Mouse (Mus musculus): ENCODE measurements around the gene Rtn2. TPM values are rescaled to one million over a fixed set of nuclear protein-coding genes. Genes with fewer than 3 reads are reported as not detected.

Rtn2 gene
- polyA plus RNA-seq, 1 experiment from 2014 or later: 27.2 TPM

GRCm38 (mm10) chr7:19247511-19247910 lies 34.9 kb upstream of the Rtn2 start:
- no peak for ATAC-seq (replicated peaks; ENCODE audit: insufficient number of reproducible peaks, insufficient read depth, low FRiP score, low read depth)
- Histone ChIP-seq H3K27me3 (no peaks in the 10 kb centered on the region), H3K4me3 (no peak overlapping the region), H3K4me2 (no peak overlapping the region), H3K4me1 (replicated peaks) (no peaks in the 10 kb centered on the region), H3K27ac (no peak overlapping the region), H3K9ac (no peak overlapping the region), H3K9me3 (replicated peaks) (no peaks in the 10 kb centered on the region), H3K36me3 (peaks cover 22% of the 10 kb centered on the region)
- WGBS: 83% methylated on average over 2 of the region's 2 CpGs

DNA sequence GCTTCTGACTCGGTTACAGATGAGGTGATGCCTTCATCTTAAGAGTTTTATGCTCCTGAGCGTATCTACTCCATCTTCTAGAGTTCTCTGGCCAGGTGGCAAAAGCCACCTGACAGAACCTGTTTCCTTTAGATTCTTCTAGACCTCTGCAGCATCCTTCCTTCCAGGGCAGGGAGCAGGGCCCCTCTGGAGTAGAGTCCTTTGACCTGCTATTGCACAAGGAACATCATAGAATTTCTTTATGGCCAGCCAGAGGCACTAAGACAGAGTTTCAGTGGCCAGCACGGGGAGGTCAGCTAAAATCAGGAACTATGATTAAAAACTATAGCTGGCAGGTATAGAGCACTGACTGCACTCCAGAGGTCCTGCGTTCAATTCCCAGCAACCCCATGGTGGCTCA lies 30.3 kb upstream of the Rtn2 start:
- WGBS: 83% methylated on average over 4 of the region's 4 CpGs
- Histone ChIP-seq H3K4me2 (no peak overlapping the region), H3K4me3 (no peak overlapping the region), H3K4me1 (replicated peaks) (no peaks in the 10 kb centered on the region), H3K9me3 (replicated peaks) (no peaks in the 10 kb centered on the region), H3K27me3 (no peaks in the 10 kb centered on the region), H3K36me3 (peaks cover 27% of the 10 kb centered on the region), H3K9ac (no peak overlapping the region), H3K27ac (no peak overlapping the region)
- no peak for ATAC-seq (replicated peaks; ENCODE audit: insufficient number of reproducible peaks, insufficient read depth, low FRiP score, low read depth)

GRCm38 (mm10) chr7:19253437-19253836 lies 29.0 kb upstream of the Rtn2 start:
- H3K9ac ChIP-seq: no peak overlapping the region
- H3K36me3 ChIP-seq: peaks cover 34% of the 10 kb centered on the region
- no peak overlapping the region for H3K4me3 ChIP-seq
- H3K9me3 ChIP-seq (replicated peaks): no peaks in the 10 kb centered on the region
- H3K4me1 ChIP-seq (replicated peaks): 0 out of 2 replicates have a peak, but pooled peaks cover 3% of the 10 kb centered on the region
- H3K27ac ChIP-seq: 0 out of 2 replicates have a peak overlapping the region, but pooled peaks have one; percentile 26
- no peak overlapping the region for H3K4me2 ChIP-seq
- no peak for ATAC-seq (replicated peaks; ENCODE audit: insufficient number of reproducible peaks, insufficient read depth, low FRiP score, low read depth)
- WGBS: 55% methylated on average over 5 of the region's 5 CpGs
- no peaks in the 10 kb centered on the region for H3K27me3 ChIP-seq

DNA sequence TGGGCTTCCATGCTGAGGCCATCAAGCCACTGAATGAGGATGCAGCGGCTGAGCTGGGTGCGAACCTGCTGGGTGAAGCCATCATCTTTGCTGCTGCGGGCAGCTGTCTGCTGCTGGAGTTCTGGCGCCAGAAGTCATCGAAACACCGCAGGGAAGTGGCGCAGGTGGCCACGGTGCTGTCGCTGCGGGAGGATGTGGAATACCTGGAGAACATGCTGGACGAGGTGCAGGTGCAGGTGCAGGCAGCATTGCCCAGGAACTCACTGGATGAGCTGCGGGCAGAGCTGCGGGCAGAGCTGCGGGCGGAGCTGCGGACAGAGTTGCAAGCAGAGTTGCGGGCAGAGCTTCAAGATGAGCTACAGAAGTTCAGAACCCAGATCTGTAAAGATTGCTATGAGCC lies 27.0 kb upstream of the Rtn2 start:
- 0 out of 2 replicates have a peak, but pooled peaks cover 3% of the 10 kb centered on the region for H3K4me1 ChIP-seq (replicated peaks)

GRCm38 (mm10) chr7:19256567-19256966 lies 25.9 kb upstream of the Rtn2 start:
- Histone ChIP-seq H3K27me3 (no peaks in the 10 kb centered on the region), H3K9ac (no peak overlapping the region), H3K4me1 (replicated peaks) (0 out of 2 replicates have a peak, but pooled peaks cover 3% of the 10 kb centered on the region), H3K36me3 (peaks cover 63% of the 10 kb centered on the region), H3K9me3 (replicated peaks) (no peaks in the 10 kb centered on the region), H3K27ac (no peak overlapping the region), H3K4me3 (no peak overlapping the region), H3K4me2 (no peak overlapping the region)
- ATAC-seq (replicated peaks; ENCODE audit: insufficient number of reproducible peaks, insufficient read depth, low FRiP score, low read depth): no peak
- WGBS: 79% methylated on average over 7 of the region's 7 CpGs

More for the DNA sequence above, 27.0 kb upstream of the Rtn2 start:
- WGBS: 85% methylated on average over 17 of the region's 17 CpGs
- no peaks in the 10 kb centered on the region for H3K27me3 ChIP-seq
- no peak overlapping the region for H3K27ac ChIP-seq
- H3K9me3 ChIP-seq (replicated peaks): no peaks in the 10 kb centered on the region
- no peak overlapping the region for H3K4me3 ChIP-seq
- no peak overlapping the region for H3K9ac ChIP-seq
- peaks cover 53% of the 10 kb centered on the region for H3K36me3 ChIP-seq
- no peak overlapping the region for H3K4me2 ChIP-seq
- no peak for ATAC-seq (replicated peaks; ENCODE audit: insufficient number of reproducible peaks, insufficient read depth, low FRiP score, low read depth)

DNA sequence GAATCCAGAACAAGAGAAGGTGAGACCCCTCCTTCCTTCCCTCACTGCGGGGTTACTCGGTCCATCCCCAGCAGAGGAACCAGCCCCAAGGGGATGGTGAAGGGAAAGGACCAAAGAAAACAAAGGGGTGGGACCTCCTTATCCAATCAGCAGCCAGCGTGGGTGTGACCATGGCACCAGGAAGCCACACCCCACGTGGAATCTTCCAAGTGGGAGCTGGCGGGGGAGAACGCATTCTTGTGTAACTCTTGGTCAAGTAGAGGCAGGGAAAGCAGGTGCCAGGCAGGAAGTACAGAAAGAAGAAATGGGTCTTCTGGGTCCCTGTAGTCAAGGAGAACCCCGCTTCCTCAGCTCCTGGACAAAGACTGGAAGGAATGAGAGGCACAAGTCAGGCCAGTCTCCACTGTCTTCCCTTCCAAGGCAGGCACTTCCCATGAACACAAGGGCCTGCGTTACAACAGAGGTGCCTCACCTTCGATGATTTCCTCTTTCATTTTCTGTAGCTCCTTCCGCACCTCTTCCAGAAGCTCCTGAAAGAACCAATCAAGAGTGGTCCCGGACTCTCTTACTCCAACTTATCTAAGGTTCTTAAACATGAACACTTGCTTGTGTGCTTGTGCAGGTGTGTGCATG lies 24.9 kb upstream of the Rtn2 start:
- Histone ChIP-seq H3K27me3 (no peaks in the 10 kb centered on the region), H3K4me2 (no peak overlapping the region), H3K4me3 (no peak overlapping the region), H3K36me3 (peaks cover 72% of the 10 kb centered on the region), H3K9ac (no peak overlapping the region), H3K4me1 (replicated peaks) (0 out of 2 replicates have a peak, but pooled peaks cover 3% of the 10 kb centered on the region), H3K9me3 (replicated peaks) (no peaks in the 10 kb centered on the region), H3K27ac (no peak overlapping the region)
- 40% methylated on average over 11 of the region's 11 CpGs for WGBS
- ATAC-seq (replicated peaks; ENCODE audit: insufficient number of reproducible peaks, insufficient read depth, low FRiP score, low read depth): peak; percentile 76

DNA sequence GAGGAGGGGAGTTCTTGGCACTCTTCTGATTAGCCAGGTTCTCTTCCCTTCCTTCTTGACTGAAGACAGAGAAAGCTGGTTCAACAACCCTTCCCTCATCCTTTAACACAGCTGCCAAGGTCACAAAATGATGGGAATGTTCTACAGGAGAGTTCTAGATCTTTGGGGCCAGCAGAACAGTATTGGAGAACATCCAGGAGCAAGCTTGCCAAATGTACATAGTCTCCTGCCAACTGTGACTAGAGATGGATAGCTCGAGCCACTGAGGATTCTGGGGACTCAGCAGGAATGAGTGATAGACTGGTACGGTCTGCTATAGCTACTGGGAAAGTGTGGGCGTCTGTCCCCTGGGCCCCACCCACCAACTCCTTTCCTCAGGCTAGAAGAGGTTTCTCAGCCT lies 24.1 kb upstream of the Rtn2 start:
- WGBS: 67% methylated on average over 3 of the region's 3 CpGs
- H3K27me3 ChIP-seq: no peaks in the 10 kb centered on the region
- no peak overlapping the region for H3K9ac ChIP-seq
- H3K36me3 ChIP-seq: peaks cover 79% of the 10 kb centered on the region
- 0 out of 2 replicates have a peak, but pooled peaks cover 3% of the 10 kb centered on the region for H3K4me1 ChIP-seq (replicated peaks)
- no peak overlapping the region for H3K4me2 ChIP-seq
- no peak overlapping the region for H3K4me3 ChIP-seq
- H3K27ac ChIP-seq: no peak overlapping the region
- no peak for ATAC-seq (replicated peaks; ENCODE audit: insufficient number of reproducible peaks, insufficient read depth, low FRiP score, low read depth)
- H3K9me3 ChIP-seq (replicated peaks): no peaks in the 10 kb centered on the region

- H3K4me1 ChIP-seq (replicated peaks): peaks cover 56% of the 10 kb centered on the region
- peak overlapping the region; percentile 2; the same call in 1 of the 2 replicates for H3K9ac ChIP-seq
- WGBS: 38% methylated on average over 7 of the region's 7 CpGs
Measured at GRCm38 (mm10) chr7:19265147-19265546, 17.3 kb upstream of the Rtn2 start.

GRCm38 (mm10) chr7:19265928-19266822 lies 16.2 kb upstream of the Rtn2 start:
- Histone ChIP-seq H3K9me3 (replicated peaks) (no peaks in the 10 kb centered on the region), H3K9ac (0 out of 2 replicates have a peak overlapping the region, but pooled peaks have one; percentile 15), H3K4me1 (replicated peaks) (peaks cover 59% of the 10 kb centered on the region), H3K4me3 (no peak overlapping the region), H3K27me3 (no peaks in the 10 kb centered on the region), H3K36me3 (peaks cover 41% of the 10 kb centered on the region), H3K4me2 (peak overlapping the region; percentile 11; the same call in 1 of the 2 replicates), H3K27ac (peak overlapping the region; percentile 24; the same call in 1 of the 2 replicates)
- 57% methylated on average over 10 of the region's 10 CpGs for WGBS
- ATAC-seq (replicated peaks; ENCODE audit: insufficient number of reproducible peaks, insufficient read depth, low FRiP score, low read depth): no peak

More at GRCm38 (mm10) chr7:19265147-19265546, 17.3 kb upstream of the Rtn2 start:
- Histone ChIP-seq H3K27me3 (no peaks in the 10 kb centered on the region), H3K9me3 (replicated peaks) (no peaks in the 10 kb centered on the region), H3K27ac (peak overlapping the region; percentile 2; the same call in 1 of the 2 replicates), H3K4me3 (no peak overlapping the region), H3K4me2 (no peak overlapping the region), H3K36me3 (peaks cover 51% of the 10 kb centered on the region)
- ATAC-seq (replicated peaks; ENCODE audit: insufficient number of reproducible peaks, insufficient read depth, low FRiP score, low read depth): no peak

GRCm38 (mm10) chr7:19267051-19267450 lies 15.4 kb upstream of the Rtn2 start:
- H3K27me3 ChIP-seq: no peaks in the 10 kb centered on the region
- no peak for ATAC-seq (replicated peaks; ENCODE audit: insufficient number of reproducible peaks, insufficient read depth, low FRiP score, low read depth)
- no peak overlapping the region for H3K4me3 ChIP-seq
- WGBS: 43% methylated on average over 10 of the region's 10 CpGs
- no peaks in the 10 kb centered on the region for H3K9me3 ChIP-seq (replicated peaks)
- no peak overlapping the region for H3K4me2 ChIP-seq
- H3K36me3 ChIP-seq: peaks cover 34% of the 10 kb centered on the region
- peaks cover 59% of the 10 kb centered on the region for H3K4me1 ChIP-seq (replicated peaks)
- peak overlapping the region; percentile 15; the same call in 1 of the 2 replicates for H3K9ac ChIP-seq
- peak overlapping the region; percentile 94; the same call in 1 of the 2 replicates for H3K27ac ChIP-seq

DNA sequence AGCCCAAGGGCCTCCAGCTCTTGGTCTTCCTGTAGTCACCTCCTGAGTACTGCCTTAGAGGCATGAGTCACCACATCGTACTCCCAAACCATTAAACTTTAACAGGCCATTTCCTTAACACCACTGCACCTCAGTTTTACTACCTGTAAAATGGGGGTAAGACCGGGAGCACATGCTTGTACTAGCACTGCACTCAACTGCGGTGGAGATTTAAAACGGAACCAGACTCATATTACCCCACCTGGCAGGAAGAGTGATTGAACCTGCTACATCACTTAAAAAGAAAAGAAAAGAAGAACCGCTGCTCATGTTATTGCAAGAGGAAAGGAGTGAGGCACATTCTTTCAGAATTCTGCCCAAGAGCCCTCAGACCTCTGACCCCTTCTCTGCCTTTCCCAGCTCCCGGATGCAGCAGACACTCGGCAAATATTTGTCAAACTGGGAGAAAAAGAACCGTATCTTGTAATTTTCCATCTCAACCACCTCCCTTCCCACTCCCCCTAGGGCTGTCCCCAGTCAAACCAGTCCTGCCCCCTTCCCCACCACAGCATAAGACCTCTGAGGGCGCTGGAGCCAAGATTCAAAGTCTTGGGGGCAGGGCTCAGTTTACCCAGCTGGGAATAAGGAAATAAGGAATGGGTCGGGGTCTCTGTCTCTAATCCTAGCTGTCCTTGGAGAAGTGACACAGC lies 13.3 kb upstream of the Rtn2 start:
- Histone ChIP-seq H3K27me3 (no peaks in the 10 kb centered on the region), H3K27ac (peak overlapping the region; percentile 94), H3K4me3 (peak overlapping the region; percentile 95), H3K36me3 (peaks cover 15% of the 10 kb centered on the region), H3K9ac (peak overlapping the region; percentile 94), H3K9me3 (replicated peaks) (no peaks in the 10 kb centered on the region), H3K4me2 (peak overlapping the region; percentile 93), H3K4me1 (replicated peaks) (peaks cover 64% of the 10 kb centered on the region)
- no peak for ATAC-seq (replicated peaks; ENCODE audit: insufficient number of reproducible peaks, insufficient read depth, low FRiP score, low read depth)
- WGBS: 32% methylated on average over 10 of the region's 10 CpGs

All from heart, embryonic 15.5 days (tissue).